Mouse (Mus musculus): ENCODE results near the gene Loxl4. TPM values are rescaled to one million over a fixed set of nuclear protein-coding genes. Genes with fewer than 3 reads are reported as not detected.

Gene Loxl4
- polyA plus RNA-seq, 1 experiment from 2014 or later = 0.64 TPM

DNA sequence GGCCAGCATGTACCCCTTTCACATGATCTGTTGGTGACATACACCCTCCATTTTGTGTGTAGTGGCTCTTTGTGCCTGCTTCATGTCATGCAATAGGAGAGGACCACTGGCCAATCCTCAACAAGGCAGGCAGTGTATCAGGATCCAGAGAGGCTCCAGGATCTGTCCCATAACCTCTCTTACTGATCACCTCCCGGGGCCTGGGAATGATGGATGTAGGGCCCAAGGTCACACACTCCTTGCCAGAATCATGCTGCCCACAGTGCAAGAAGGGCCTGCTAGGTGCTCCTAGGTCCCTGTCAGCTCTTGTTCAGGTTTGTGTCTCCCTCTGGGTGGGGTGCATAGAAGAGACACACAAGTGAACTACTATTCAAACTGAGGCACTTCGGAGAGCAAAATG is 44.7 kb upstream of the Loxl4 start:
- Histone ChIP-seq H3K9me3 (ENCODE audit: low read length) (no peaks in the 10 kb centered on the region), H3K27me3 (replicated peaks; ENCODE audit: insufficient read depth, low read length) (no peaks in the 10 kb centered on the region), H3K4me3 (ENCODE audit: low read depth, low read length) (no peak overlapping the region), H3K4me2 (replicated peaks; ENCODE audit: low read depth, low read length) (no peak overlapping the region), H3K9ac (replicated peaks; ENCODE audit: low read depth) (no peak overlapping the region), H3K27ac (ENCODE audit: low read length) (no peak overlapping the region), H3K36me3 (ENCODE audit: insufficient read depth, low read length) (no peaks in the 10 kb centered on the region), H3K4me1 (ENCODE audit: insufficient read depth, low read depth, low read length) (no peaks in the 10 kb centered on the region)
- ATAC-seq = no peak
- TF ChIP-seq EP300 (IDR thresholded peaks at IDR 0.05) = no peak
- TF ChIP-seq CTCF (IDR thresholded peaks at IDR 0.05) = no peak
- no peak for DNase-seq (ENCODE audit: low spot score)
- 70% methylated on average over 2 of the region's 2 CpGs for WGBS

DNA sequence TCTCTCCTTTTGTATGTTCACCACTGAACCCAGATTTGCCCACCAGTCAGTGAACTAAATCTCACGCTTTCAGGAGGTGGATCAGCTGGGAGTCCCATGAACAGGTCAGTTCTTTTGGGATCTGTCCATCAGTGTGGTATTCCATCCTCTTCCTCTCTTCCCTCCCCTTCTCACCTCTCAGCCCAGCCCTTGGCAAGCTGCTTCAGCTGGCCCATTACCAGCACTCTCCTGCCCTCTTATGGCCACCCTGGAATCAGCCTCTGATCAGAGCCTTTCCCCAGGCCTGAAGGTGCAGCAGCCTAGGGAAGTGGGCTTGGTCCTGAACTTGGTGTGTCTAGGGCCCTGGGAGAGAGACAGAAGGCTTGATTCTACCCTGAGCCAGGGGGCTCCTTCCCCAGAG is 42.4 kb upstream of the Loxl4 start:
- no peak overlapping the region for H3K4me3 ChIP-seq (ENCODE audit: low read depth, low read length)
- WGBS = 40% methylated on average over 1 of the region's 1 CpGs
- H3K4me2 ChIP-seq (replicated peaks; ENCODE audit: low read depth, low read length) = no peak overlapping the region
- peak; percentile 56; the same call in 1 of the 2 replicates for ATAC-seq
- H3K4me1 ChIP-seq (ENCODE audit: insufficient read depth, low read depth, low read length) = no peaks in the 10 kb centered on the region
- H3K27ac ChIP-seq (ENCODE audit: low read length) = no peak overlapping the region
- DNase-seq (ENCODE audit: low spot score) = peak; percentile 75
- no peak overlapping the region for H3K9ac ChIP-seq (replicated peaks; ENCODE audit: low read depth)
- no peak for TF ChIP-seq EP300 (IDR thresholded peaks at IDR 0.05)
- peak; percentile 89 for TF ChIP-seq CTCF (IDR thresholded peaks at IDR 0.05)
- H3K27me3 ChIP-seq (replicated peaks; ENCODE audit: insufficient read depth, low read length) = no peaks in the 10 kb centered on the region
- no peaks in the 10 kb centered on the region for H3K9me3 ChIP-seq (ENCODE audit: low read length)
- no peaks in the 10 kb centered on the region for H3K36me3 ChIP-seq (ENCODE audit: insufficient read depth, low read length)

DNA sequence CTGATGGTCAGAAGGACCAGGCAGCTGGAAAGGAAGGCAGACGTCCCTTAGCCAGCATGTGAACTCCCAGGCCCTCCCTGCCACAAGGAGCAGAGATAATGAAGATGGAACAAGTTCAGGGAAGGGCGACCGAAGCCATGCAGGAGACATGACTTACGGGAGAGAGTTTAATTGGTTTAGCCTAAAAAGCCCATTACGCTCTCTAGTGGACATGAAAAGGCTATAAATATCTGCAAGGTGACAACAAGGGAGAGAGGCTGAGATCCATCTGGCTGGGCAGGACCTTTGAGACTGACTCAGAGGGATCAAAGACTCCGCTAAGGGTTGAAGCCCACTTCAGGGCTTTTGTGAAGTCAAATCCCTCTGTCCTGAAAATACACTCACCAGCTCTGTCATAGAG is 40.5 kb upstream of the Loxl4 start:
- TF ChIP-seq CTCF (IDR thresholded peaks at IDR 0.05) = 0 out of 2 replicates have a peak, but pooled peaks have one; percentile 6
- TF ChIP-seq EP300 (IDR thresholded peaks at IDR 0.05) = no peak
- H3K9me3 ChIP-seq (ENCODE audit: low read length) = no peaks in the 10 kb centered on the region
- no peak overlapping the region for H3K4me3 ChIP-seq (ENCODE audit: low read depth, low read length)
- H3K27me3 ChIP-seq (replicated peaks; ENCODE audit: insufficient read depth, low read length) = no peaks in the 10 kb centered on the region
- no peak overlapping the region for H3K27ac ChIP-seq (ENCODE audit: low read length)
- no peak overlapping the region for H3K9ac ChIP-seq (replicated peaks; ENCODE audit: low read depth)
- ATAC-seq (no peak), DNase-seq (ENCODE audit: low spot score) (no peak)
- WGBS = 34% methylated on average over 6 of the region's 6 CpGs
- no peak overlapping the region for H3K4me2 ChIP-seq (replicated peaks; ENCODE audit: low read depth, low read length)
- no peaks in the 10 kb centered on the region for H3K36me3 ChIP-seq (ENCODE audit: insufficient read depth, low read length)
- no peaks in the 10 kb centered on the region for H3K4me1 ChIP-seq (ENCODE audit: insufficient read depth, low read depth, low read length)

DNA sequence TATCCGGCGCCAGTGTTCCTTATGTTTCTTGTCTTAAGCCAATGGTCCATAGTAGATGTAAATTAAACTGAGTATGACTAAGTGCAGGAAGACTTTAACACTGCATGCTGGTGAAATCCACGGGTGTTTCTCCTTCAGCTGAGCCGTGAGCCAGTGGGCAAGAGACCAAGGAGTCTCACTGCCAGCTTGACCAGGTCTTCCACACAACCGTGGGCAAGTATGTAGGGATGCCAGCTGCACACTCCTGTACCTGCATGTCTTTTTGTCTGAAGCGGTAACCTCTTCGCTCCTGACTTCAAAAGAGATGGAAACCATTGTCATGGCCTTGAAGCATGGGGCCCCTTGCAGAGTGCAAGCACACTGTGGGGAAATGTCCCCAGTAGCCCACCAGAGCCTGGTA is 39.8 kb upstream of the Loxl4 start:
- Histone ChIP-seq H3K4me3 (ENCODE audit: low read depth, low read length) (no peak overlapping the region), H3K4me1 (ENCODE audit: insufficient read depth, low read depth, low read length) (no peaks in the 10 kb centered on the region), H3K4me2 (replicated peaks; ENCODE audit: low read depth, low read length) (no peak overlapping the region), H3K9me3 (ENCODE audit: low read length) (no peaks in the 10 kb centered on the region), H3K27ac (ENCODE audit: low read length) (no peak overlapping the region), H3K36me3 (ENCODE audit: insufficient read depth, low read length) (no peaks in the 10 kb centered on the region), H3K9ac (replicated peaks; ENCODE audit: low read depth) (no peak overlapping the region), H3K27me3 (replicated peaks; ENCODE audit: insufficient read depth, low read length) (no peaks in the 10 kb centered on the region)
- no peak for TF ChIP-seq EP300 (IDR thresholded peaks at IDR 0.05)
- TF ChIP-seq CTCF (IDR thresholded peaks at IDR 0.05) = no peak
- WGBS = 69% methylated on average over 7 of the region's 7 CpGs
- ATAC-seq (no peak), DNase-seq (ENCODE audit: low spot score) (no peak)

DNA sequence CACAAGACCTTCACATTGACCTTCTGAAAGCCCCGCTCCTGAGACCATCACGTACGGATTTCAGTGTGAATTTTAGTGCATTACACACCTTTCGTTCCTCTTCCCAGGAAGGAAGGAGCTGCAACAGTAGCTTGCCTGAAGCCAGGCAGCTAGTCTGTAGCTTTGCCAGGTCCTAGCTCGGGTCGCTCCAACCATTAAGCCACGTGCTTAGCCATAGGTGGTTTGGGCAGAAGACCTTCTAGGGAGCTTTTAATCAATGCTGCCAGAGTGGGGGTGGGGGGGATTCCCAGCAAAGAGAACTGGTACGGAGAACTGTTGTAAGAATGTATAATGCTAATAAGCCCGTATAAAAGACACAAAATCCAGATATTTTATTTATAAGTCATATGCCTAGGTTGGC is 27.6 kb upstream of the Loxl4 start:
- WGBS = 82% methylated on average over 9 of the region's 9 CpGs
- TF ChIP-seq CTCF (IDR thresholded peaks at IDR 0.05) (no peak), EP300 (IDR thresholded peaks at IDR 0.05) (no peak)
- H3K36me3 ChIP-seq (ENCODE audit: insufficient read depth, low read length) = no peaks in the 10 kb centered on the region
- no peak overlapping the region for H3K4me2 ChIP-seq (replicated peaks; ENCODE audit: low read depth, low read length)
- ATAC-seq = no peak
- no peaks in the 10 kb centered on the region for H3K4me1 ChIP-seq (ENCODE audit: insufficient read depth, low read depth, low read length)
- DNase-seq (ENCODE audit: low spot score) = no peak
- H3K27ac ChIP-seq (ENCODE audit: low read length) = no peak overlapping the region
- no peak overlapping the region for H3K4me3 ChIP-seq (ENCODE audit: low read depth, low read length)
- no peaks in the 10 kb centered on the region for H3K9me3 ChIP-seq (ENCODE audit: low read length)
- no peak overlapping the region for H3K9ac ChIP-seq (replicated peaks; ENCODE audit: low read depth)
- H3K27me3 ChIP-seq (replicated peaks; ENCODE audit: insufficient read depth, low read length) = no peaks in the 10 kb centered on the region

DNA sequence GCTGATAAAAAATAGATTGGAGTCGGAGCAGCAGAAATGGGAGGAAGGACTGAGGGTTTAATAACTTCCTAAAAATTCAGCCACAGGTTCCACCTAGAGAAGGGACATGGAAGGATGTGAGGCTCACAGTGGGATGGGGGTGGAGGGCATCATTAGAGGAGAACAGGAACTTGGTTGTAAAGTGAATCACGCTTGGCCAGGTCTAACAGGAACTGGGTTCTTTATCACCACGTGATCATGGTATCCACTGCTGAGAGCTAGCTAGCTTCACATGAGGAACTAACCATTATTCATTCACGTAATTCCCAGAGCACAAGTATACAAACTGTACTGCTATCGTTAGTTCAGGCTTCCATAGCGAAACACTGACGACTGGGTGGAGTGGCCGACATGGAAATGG is 26.9 kb upstream of the Loxl4 start:
- TF ChIP-seq EP300 (IDR thresholded peaks at IDR 0.05) (no peak), CTCF (IDR thresholded peaks at IDR 0.05) (no peak)
- Histone ChIP-seq H3K4me1 (ENCODE audit: insufficient read depth, low read depth, low read length) (no peaks in the 10 kb centered on the region), H3K4me3 (ENCODE audit: low read depth, low read length) (no peak overlapping the region), H3K9me3 (ENCODE audit: low read length) (no peaks in the 10 kb centered on the region), H3K9ac (replicated peaks; ENCODE audit: low read depth) (no peak overlapping the region), H3K36me3 (ENCODE audit: insufficient read depth, low read length) (no peaks in the 10 kb centered on the region), H3K27ac (ENCODE audit: low read length) (no peak overlapping the region), H3K27me3 (replicated peaks; ENCODE audit: insufficient read depth, low read length) (no peaks in the 10 kb centered on the region), H3K4me2 (replicated peaks; ENCODE audit: low read depth, low read length) (no peak overlapping the region)
- no peak for ATAC-seq
- WGBS = 42% methylated on average over 8 of the region's 8 CpGs
- no peak for DNase-seq (ENCODE audit: low spot score)

Measured in lung, postnatal 0 days (tissue).